In the genomic region with DNA sequence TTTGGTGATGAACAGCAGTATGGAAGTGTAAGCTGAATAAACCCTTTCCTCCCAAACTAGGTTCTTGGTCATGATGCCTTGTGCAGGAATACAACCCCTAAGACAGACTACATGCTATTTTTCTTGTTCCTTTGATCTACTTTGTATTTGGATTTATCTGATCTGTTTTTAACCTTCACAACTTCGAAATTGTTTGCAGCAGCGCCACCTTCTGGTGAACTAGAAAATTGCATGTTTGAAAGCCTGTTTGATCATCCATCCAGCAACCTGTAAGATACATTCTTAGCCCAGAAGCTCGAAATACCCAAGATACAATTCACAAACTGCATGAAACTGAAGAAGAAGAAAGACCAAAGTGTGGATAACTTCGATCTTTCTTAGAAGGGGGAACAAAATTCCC, we compare ENCODE assay signal across 7 mouse cellular contexts. TPM values are rescaled to one million over a fixed set of nuclear protein-coding genes. Genes with fewer than 3 reads are reported as not detected.
DNase-seq lines count a peak whose midpoint lies in the region; TF ChIP-seq lines count a peak whose summit lies in the region.

No protein-coding gene starts in this region.

- H3K9me3 ChIP-seq in ES-E14 (ENCODE audit: control insufficient read depth, insufficient read depth, low read depth, low read length), result no peaks in the 10 kb centered on the region

- WGBS in kidney, adult 2 months, result 3% methylated on average over 4 of the region's 4 CpGs

- H3K4me1 ChIP-seq in kidney, adult 2 months (ENCODE audit: control insufficient read depth, insufficient read depth, low read length), result no peaks in the 10 kb centered on the region
- H3K4me1 ChIP-seq in ES-E14 (ENCODE audit: control insufficient read depth in 2 of 2, insufficient read depth in 2 of 2, low read length in 2 of 2, poor library complexity in 1 of 2), result no peaks in the 10 kb centered on the region

- H3K36me3 ChIP-seq in kidney, adult 2 months (ENCODE audit: control insufficient read depth, insufficient read depth, low read length), result no peaks in the 10 kb centered on the region
- no peaks in the 10 kb centered on the region for H3K36me3 ChIP-seq in ES-E14 (ENCODE audit: control insufficient read depth, insufficient read depth, low read length, poor library complexity, severe bottlenecking)

- peak; percentile 31 for DNase-seq in kidney, adult 2 months
- DNase-seq in kidney, adult 11 months, result no peak
- DNase-seq in ES-E14 (ENCODE audit: low read depth, low spot score), result peak; percentile 21
- DNase-seq in adrenal gland, postnatal 14 days, result peak; percentile 64
- peak; percentile 51 for DNase-seq in forelimb bud, embryonic 11.5 days (ENCODE audit: low read depth, low spot score)
- peak; percentile 28 to 76 for DNase-seq in left cerebral cortex, postnatal 14 days (ENCODE audit: low spot score in 2 of 2)
- peak; percentile 51 to 69 for DNase-seq in right cerebral cortex, postnatal 10 days (ENCODE audit: low spot score in 2 of 2)

- in situ Hi-C loops in ES-E14 (cut with MboI; ENCODE audit: low sequenced_read_pairs in 2 of 2, unreplicated experiment in 2 of 2), result loop anchor here in 1 of 2 experiments (10.0 kb wide), 1 partner anchor 204 kb away; no protein-coding TSS in a partner anchor

- TF ChIP-seq POLR2A in kidney, adult 2 months (IDR thresholded peaks at IDR 0.05; ENCODE audit: low read depth, low read length), result no peak

- no peak for TF ChIP-seq CTCF in kidney, adult 2 months (conservative IDR thresholded peaks at IDR 0.05; ENCODE audit: insufficient read depth, insufficient read length, low read depth, low read length)

- intact Hi-C loops in left cerebral cortex, postnatal 14 days (cut with DNase I), result loop anchor here (5.0 kb wide), 1 partner anchor 201 kb away; no protein-coding TSS in a partner anchor

- no peak overlapping the region for H3K27ac ChIP-seq in kidney, adult 2 months (ENCODE audit: insufficient read depth, low read depth, low read length)
- H3K27ac ChIP-seq in ES-E14 (ENCODE audit: insufficient read depth, low read depth, low read length, poor library complexity, severe bottlenecking), result no peak overlapping the region

- H3K9ac ChIP-seq in ES-E14 (ENCODE audit: insufficient read depth, low read depth, low read length, poor library complexity, severe bottlenecking), result no peak overlapping the region

- H3K4me3 ChIP-seq in kidney, adult 2 months (ENCODE audit: insufficient read depth, low read depth, low read length), result no peak overlapping the region
- H3K4me3 ChIP-seq in ES-E14 (ENCODE audit: insufficient read depth in 1 of 2, low read depth in 1 of 2, low read length in 2 of 2, poor library complexity in 1 of 2, severe bottlenecking in 1 of 2), result no peak overlapping the region

- H3K27me3 ChIP-seq in kidney, adult 2 months (replicated peaks; ENCODE audit: control insufficient read depth, insufficient read depth, low read length), result no peaks in the 10 kb centered on the region

TF ChIP-seq in ES-E14, 5 proteins besides CTCF, POLR2A, EP300 and RAD21:
- 0 out of 2 replicates have a peak, but pooled peaks have one; percentile 13 for TF ChIP-seq ZC3H11A (IDR thresholded peaks at IDR 0.05; ENCODE audit: borderline replicate concordance, low read depth, low read length)
- TF ChIP-seq HCFC1 (IDR thresholded peaks at IDR 0.05; ENCODE audit: borderline replicate concordance, insufficient read depth, low read length), result no peak
- TF ChIP-seq MAFK (IDR thresholded peaks at IDR 0.05; ENCODE audit: insufficient read depth, low read depth, low read length), result no peak
- TF ChIP-seq CHD2 (IDR thresholded peaks at IDR 0.05; ENCODE audit: low read depth, low read length), result no peak
TF ChIP-seq in ES-E14: peak in this region for 1.

RNA-seq across cellular contexts. Expression of gene Gpr50, which starts 35.2 kb away (rescaled TPM):
- polyA plus RNA-seq in kidney, adult 2 months (2012; rRNA removed), result not detected in 2 replicates
- total RNA-seq in ES-E14 (2012; rRNA removed), result 0.42 and 0.89 TPM in 2 replicates
- total RNA-seq in adrenal gland, postnatal 14 days (2021), result not detected in 2 replicates
- total RNA-seq in left cerebral cortex, postnatal 14 days (2021), result under 1 TPM in 1 of 2 experiments, not detected in 1; 0.49 TPM
